Mouse (Mus musculus) erythroblast, embryonic 14.5 days (primary cell): ENCODE results near the gene Ces2h. TPM values are rescaled to one million over a fixed set of nuclear protein-coding genes. Genes with fewer than 3 reads are reported as not detected.
"Not testable (repeated sequence)": the region's sequence is repeated elsewhere in the genome, so short reads cannot be mapped to it uniquely, and the experiment has no call there.

Experiments used
- H3K27me3 ChIP-seq: 2 replicates; pipeline ENCODE4 v1.6.1; 2012; ENCODE audit warnings: inconsistent platforms; ENCODE audit not compliant: control insufficient read depth
- H3K36me3 ChIP-seq: 2 replicates; pipeline ENCODE4 v1.6.1; 2012; ENCODE audit warnings: mild to moderate bottlenecking, inconsistent platforms; ENCODE audit not compliant: control insufficient read depth
- H3K4me1 ChIP-seq: 2 replicates; pipeline ENCODE4 v1.6.1; 2012; ENCODE audit warnings: inconsistent platforms; ENCODE audit not compliant: control insufficient read depth
- H3K4me3 ChIP-seq: replicated peaks from 2 replicates; pipeline ENCODE3; 2012; ENCODE audit warnings: moderate library complexity, mild to moderate bottlenecking, inconsistent platforms
- H3K9me3 ChIP-seq: 2 replicates; pipeline ENCODE4 v1.6.1; 2012; ENCODE audit warnings: low read length, inconsistent platforms, mixed read lengths; ENCODE audit not compliant: control insufficient read depth
- GATA1 ChIP-seq: IDR thresholded peaks from 2 replicates; pipeline ENCODE4 v1.6.1; 2012; ENCODE audit warnings: low read length, inconsistent platforms, mixed read lengths
- TAL1 ChIP-seq: IDR thresholded peaks from 3 replicates; pipeline ENCODE4 v1.6.1; 2012; ENCODE audit warnings: low read length, inconsistent platforms, mixed read lengths
- polyA plus RNA-seq: library from polyadenylated mRNA; stranded (reverse); fragments of >175 nt; gene quantifications from 2 replicates; pipeline ENCODE4 v1.2.3, GENCODE M21; 2012

Gene Ces2h
- polyA plus RNA-seq, 1 experiment: not detected

- Histone ChIP-seq H3K27me3 (no peaks in the 10 kb centered on the region), H3K9me3 (no peaks in the 10 kb centered on the region), H3K36me3 (no peaks in the 10 kb centered on the region), H3K4me3 (no peak overlapping the region), H3K4me1 (no peaks in the 10 kb centered on the region)
- TF ChIP-seq GATA1 (no peak), TAL1 (no peak)
Observed at GRCm38 (mm10) chr8:105066761-105067160, 66.1 kb downstream of the Ces2h start.

DNA sequence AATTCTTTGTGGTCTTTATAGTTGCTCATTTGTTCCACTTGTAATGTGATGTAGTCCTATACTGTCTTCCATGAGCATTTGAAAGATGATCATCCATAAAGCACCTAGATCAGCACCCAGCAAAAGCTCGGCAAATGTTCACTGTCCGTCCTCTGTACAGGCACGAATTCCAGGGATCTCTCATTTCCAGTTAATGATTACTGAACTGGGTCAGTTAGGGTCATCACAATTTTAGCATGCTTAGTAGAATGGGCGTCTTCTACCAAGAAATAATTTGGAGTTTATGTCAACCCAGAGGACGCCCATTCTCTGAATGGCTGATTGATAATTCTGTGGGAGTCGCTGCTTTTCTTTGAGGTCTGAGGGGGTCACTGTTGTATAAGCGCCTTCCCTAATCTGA, 67.3 kb downstream of the Ces2h start:
- not testable (repeated sequence) for H3K9me3 ChIP-seq, H3K27me3 ChIP-seq, H3K36me3 ChIP-seq, H3K4me1 ChIP-seq, H3K4me3 ChIP-seq

- H3K36me3 ChIP-seq: no peaks in the 10 kb centered on the region
- no peaks in the 10 kb centered on the region for H3K27me3 ChIP-seq
Observed at GRCm38 (mm10) chr8:105068971-105069370, 68.3 kb downstream of the Ces2h start.

More at GRCm38 (mm10) chr8:105068971-105069370, 68.3 kb downstream of the Ces2h start:
- H3K9me3 ChIP-seq: no peaks in the 10 kb centered on the region
- H3K4me3 ChIP-seq: no peak overlapping the region
- no peaks in the 10 kb centered on the region for H3K4me1 ChIP-seq
- TF ChIP-seq GATA1: no peak
- no peak for TF ChIP-seq TAL1

Other genes starting within 250 kb of the Ces2h start
- not detected in 2 replicates for gene Ces2b, start 169.3 kb upstream of the Ces2h start, polyA plus RNA-seq
- not detected in 2 replicates for gene Ces2c, start 153.8 kb upstream of the Ces2h start, polyA plus RNA-seq
- not detected in 2 replicates for gene Ces2e, start 74.6 kb upstream of the Ces2h start, polyA plus RNA-seq
- not detected in 2 replicates for gene Ces2f, start 53.5 kb upstream of the Ces2h start, polyA plus RNA-seq
- 1.3 and 1.7 TPM in 2 replicates for gene Ces2g, start 39.1 kb upstream of the Ces2h start, polyA plus RNA-seq
- gene Ces3a, start 47.7 kb downstream of the Ces2h start, polyA plus RNA-seq: not detected in 2 replicates
- gene Ces3b, start 82.9 kb downstream of the Ces2h start, polyA plus RNA-seq: not detected in 2 replicates
- not detected in 2 replicates for gene Ces4a, start 130.9 kb downstream of the Ces2h start, polyA plus RNA-seq
- 0.06 and 0.11 TPM in 2 replicates for gene Cbfb, start 169.8 kb downstream of the Ces2h start, polyA plus RNA-seq
- 0.63 and 1.3 TPM in 2 replicates for gene D230025D16Rik, start 224.3 kb downstream of the Ces2h start, polyA plus RNA-seq